Mouse (Mus musculus) megakaryocyte, adult 5-6 weeks (primary cell): ENCODE measurements around the gene Aanat. TPM values are rescaled to one million over a fixed set of nuclear protein-coding genes. Genes with fewer than 3 reads are reported as not detected.

Experiments
- ATAC-seq: 2 replicates; pipeline ENCODE4 v1.8.0; 2016; ENCODE audit warnings: mild to moderate bottlenecking, inconsistent platforms; ENCODE audit not compliant: poor library complexity, severe bottlenecking
- total RNA-seq, 2 experiments: library from RNA; stranded (forward) in 1 of 2; stranded (reverse) in 1 of 2; fragments of 153-499, 151-499 nt in 1 of 2; fragments of 221-1000, 200-1000 nt in 1 of 2; gene quantifications; 2 replicates each; pipeline versions ENCODE4 v1.2.3 to v1.2.4; 2015 to 2017

The Aanat gene
- total RNA-seq (2015) (not detected in 2 replicates), total RNA-seq (2017) (not detected in 2 replicates)

DNA sequence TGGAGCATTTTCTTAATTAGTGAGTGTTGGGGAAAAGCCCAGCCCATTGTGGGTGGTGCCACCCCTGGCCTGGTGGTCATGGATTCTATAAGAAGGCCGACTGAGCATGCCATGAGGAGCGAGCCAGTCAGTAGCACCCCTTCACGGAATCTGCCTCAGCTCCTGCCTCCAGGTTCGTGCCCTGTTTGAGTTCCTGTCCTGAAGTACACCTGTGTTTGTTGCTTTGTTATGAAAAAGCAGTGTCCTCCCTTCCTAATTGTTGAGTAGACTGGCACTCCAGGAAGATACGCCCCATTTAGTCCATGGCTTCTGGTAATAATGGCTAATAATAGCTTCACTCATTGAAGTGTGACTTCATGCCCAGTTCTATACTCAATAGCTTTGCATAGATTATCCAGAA is at the start of gene Aanat:
Aanat (plus strand) TSS at position 123 of the 400 bp plus-strand sequence.
- ATAC-seq, result no peak

DNA sequence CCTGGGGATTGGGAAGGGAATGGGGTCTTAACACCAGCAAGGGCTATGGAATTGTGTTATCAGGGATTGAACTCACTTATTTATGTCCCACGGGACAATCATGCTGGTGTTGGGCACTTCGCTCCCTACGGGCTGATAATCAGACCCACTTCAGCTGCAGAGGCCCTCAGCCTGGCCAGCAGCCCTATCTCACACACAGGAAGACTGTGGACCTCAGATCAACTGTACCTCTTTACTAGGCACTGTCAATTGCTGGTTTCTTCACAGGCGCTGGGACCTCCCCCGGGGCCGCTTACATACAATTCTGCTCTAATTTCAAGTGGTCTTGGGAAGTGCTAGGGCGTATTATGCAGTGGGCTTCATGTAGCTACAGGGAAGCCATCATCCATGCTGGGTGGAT is 49.5 kb upstream of the Aanat start:
- no peak for ATAC-seq

DNA sequence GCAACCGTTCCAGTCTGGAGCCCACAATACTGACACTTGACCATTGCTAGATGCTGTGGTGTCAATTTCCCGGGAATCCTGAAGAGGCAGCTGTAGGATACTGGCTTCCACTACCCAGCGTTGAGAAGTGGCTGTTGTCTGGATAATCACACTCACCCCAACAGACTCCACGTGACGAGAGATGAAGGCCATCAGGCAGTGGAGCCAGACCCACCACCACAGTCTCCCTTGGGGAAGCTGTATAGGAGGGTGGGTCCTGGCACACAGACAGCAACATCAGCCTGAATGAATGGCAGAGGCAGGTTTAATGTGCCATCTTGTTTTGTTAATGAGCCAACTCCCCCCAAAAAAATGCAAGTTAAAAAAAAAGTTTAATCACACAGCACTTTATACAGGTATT is 48.8 kb upstream of the Aanat start:
- ATAC-seq, result no peak

DNA sequence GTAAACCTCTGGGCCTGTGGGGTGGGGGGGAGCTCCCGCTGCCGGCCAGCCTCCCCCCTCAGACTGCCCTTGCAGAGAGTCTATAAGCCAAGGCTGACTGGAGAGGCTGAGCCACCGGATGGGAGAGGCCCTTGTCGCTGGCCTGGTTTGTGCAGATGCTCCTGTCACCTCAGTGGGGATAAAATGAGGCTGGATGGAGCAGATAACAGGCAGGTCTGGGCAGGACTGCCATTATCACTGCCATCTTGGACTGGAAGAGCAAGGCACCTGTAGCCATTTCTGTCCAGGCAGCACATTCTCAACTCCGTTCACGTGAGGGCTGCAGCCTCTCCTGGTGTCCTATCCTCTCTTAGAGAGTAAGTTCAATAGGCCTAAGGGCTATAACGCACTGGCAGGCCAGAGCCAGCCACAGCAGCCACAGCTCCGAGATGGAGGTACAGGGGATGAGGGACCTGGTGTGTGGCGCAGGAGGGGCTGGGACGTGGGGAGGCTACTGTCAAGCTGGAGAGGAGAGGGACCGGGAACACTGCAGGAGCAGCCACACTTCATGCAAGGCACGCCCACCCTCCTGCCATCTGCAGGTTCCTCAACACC is 48.0 kb upstream of the Aanat start:
- ATAC-seq, result no peak

DNA sequence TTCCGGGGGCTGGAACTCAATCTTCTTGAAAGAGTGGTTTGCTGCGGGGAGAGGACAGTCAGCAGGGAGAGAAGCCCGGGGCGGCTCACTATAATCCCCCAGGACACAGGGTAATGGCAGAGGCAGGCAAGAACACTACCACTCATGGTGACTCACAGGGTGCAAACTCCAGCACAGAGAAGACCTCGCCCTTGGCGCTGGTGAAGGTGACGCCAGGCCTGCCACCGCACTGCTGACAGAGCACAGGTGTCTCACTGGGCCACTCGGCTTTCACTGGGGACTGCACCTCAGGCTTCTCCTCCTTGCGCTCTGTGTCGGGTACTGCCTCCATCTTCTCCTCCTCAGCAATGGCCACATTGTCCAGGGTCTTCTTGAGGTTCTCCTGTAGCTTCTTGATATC is 45.0 kb upstream of the Aanat start:
- ATAC-seq, result no peak

DNA sequence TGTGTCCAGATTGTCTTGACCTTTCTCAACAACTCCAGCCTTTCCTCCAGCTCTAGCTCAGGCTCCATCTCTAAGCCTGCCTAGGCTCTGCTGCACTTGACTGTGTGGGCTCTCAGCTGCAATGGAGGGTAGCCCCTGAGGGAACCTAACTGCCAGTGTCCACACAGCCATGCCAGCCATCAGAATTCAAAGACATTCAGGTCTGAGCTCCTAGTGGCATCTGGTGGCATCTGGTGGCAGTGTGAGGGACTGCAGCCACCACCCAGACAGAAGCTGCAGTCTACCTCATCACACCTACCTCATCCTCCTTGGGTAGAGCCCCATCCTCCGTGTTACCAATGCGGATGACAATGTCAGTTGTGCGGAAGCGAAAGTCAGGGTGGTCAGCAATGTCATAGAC is 43.1 kb upstream of the Aanat start:
- peak; percentile 54 for ATAC-seq

DNA sequence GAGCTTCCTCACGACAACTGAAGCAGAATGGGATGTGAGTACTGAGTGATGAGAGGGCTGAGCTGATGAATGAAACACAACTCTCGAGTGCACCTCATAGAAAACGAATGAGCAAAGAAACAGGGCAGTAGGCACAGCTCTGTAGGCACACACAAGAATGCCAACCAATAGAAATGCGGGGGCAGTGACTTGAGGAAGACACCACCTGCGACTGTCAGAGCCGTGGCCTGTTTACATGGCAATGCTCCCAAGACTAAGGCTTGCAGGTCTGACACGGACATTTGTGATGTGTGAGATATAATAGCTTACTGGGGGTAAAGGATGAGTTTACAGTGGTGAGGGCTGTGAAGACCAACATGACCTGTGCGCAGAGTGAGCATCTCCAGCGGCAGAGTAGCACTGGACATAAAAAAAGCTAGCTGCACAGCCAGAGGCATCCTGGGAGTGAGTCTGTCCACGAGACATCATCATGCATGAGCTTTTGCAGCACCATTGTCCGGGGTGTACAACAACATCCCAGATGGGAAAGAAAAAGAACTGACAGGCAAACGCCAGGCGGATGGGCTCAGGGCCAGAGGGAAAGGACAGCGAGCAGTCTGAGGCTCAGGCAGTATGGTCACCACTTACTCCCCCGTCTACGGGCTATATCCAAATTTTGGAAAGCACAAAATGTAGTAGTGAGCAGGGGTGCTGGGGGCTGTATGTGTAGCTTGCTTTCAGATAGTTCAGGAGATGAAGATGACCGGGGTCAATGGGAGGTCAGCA is 38.8 kb upstream of the Aanat start:
- no peak for ATAC-seq

DNA sequence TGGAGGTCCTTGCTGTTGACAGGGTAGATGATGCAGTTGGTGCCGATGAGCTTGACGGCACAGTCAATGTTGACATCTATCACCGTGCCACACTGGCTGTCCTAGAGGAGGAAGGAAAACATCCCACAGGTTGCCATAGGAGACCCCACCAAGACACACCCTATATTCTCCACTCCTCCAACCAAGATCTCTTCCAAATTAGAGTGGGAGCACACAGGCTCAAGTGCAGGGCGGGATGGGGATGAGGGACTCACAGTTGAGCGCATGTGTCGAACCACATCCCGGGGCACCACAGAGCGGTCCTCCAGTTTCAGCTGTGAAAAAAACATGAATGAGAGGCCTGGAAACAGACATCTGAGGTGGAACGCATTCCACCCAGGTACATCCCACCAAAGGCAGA is 37.5 kb upstream of the Aanat start:
- ATAC-seq, result no peak

DNA sequence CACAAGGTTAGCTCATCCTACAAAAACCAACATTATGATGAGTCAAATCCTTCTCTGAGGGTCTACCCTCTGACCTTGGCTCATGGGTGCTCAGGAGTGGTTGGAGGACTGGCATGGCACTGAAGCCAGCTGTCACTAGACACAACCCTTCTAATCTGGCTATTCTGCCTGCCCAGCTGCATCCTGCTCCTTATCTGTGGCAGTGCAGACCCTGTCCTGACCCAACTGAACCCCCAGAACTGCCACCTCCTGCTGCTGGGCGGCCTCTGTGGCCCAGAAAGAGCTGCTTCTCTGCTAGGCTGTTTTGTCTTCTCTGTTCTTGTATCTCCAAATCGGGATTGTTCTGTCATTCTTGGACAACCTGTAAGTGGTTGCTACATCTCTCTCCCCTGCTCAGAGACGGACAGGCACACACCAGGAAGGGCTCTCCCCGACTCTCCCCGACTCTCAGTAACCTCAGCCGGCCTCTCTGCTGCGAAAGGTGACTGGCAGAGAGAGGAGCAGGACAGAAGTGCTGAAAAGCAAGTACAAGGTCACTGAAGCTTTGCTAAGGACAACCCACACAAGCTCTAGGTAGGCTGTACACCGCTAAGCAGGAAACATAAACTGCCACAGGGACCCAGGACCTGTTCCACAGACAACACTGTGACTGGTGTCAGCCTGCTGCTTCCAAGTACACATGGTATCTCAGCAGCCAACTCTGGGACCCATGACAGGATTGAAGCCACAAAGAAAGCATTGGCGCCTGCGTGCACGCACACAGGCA is 36.8 kb upstream of the Aanat start:
- ATAC-seq, result no peak

DNA sequence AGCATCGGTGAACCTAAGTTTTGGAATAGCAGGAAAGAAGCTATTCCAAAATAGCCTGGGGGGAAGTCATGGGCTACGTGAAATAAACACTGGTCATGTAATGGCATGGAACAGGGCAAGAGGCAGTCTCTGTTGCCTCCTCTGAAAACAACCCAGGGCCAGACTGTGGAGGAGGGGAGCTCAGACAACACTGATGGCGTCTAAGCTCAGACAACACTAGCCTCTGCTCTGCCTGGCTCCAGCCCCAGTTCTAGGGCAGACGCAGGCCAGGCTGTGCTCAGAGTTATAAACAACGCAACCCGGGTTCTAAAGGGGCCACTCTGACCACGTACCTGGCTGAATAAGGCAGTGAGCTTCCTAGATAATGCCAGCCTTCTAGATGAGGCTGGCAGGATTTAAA is 35.5 kb upstream of the Aanat start:
- no peak for ATAC-seq

DNA sequence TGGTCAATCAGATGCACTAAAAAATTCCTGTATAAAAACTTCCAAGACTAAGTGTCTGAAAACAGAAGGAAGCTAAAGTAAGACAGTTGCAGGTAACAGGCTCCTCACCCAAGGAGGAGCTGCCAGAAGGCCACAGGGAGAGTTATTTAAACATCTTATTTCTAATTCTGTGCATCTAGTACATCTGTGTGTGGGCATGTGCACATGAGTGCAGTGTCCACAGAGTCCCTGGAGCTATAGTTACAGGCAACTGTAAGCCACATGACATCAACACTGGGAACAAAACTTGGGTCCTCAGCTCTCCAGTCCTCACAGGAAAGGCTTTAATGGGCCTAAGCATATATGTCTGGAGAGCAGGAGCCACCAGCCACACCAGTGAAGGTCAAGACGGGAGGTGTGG is 34.0 kb upstream of the Aanat start:
- no peak for ATAC-seq

DNA sequence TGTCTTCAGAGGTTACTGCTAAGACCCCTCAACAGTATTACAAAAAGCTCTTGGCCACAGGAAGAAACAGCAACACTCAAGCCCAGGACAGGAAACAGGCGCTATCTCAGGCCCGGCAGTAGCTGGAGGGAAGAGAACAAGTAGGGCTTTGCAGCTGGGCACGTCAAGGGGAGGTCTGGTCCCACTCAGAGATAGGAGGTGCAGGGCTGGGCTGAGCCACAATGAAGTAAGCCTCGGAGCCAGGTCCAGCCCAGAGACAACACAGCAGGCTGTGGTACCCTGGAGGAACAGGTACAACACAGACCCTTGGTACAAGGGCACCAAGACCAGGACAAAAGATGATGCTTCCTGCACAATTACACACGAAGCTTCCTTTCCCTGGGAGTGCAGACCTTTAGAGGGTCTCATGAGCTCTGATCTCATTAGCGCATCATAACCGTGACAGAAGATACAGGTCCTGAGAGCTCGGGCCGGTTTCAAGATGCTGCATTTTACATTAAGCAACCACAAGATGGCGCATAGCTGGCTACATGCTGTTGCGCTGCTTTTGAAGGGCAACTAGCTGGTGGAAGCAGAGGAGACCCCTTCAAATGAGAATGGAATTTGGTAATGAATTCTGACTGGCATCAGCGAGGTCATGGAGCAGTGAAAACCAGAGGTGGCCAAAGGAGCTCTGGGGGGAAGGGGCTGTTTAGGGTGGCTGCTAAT is 31.9 kb upstream of the Aanat start:
- ATAC-seq, result peak; percentile 72

DNA sequence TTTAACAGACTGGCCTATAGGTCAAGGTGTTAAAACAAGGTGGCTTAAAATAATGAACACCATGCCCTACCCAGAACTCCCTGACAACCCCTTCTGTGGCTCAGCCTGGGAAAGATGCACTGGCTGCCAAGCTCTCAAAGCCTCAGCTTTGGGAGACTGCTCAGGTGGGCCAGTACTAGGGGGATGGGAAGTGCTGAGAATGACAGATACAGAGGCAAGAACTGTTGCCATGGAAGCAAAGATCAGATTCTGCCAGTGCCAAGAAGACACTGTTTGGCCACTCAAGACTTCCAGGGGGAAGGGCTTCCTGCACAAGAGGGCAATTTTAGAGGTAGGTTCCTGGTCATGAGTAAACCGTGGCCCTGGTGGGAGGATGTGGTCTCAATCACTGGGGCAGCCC is 30.7 kb upstream of the Aanat start:
- no peak for ATAC-seq

DNA sequence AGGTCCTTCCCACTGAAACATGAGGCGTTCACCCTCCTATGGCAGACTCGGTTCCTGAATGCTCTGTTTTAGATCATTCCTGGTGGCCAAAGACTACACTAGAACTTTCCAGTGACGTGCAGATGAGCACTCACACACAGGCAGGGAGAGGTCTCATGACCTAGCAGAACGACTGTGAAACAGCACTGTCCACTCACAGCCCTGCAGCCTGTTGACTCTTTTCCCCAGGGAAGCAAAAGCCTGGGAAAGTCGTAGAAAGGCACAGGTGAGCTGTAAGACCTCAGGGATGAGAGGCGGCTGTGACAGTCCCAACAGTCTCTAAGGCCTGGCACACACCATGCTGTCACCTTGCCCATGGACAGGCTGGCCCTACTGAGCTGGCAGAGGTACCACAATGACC is 29.9 kb upstream of the Aanat start:
- ATAC-seq, result no peak

DNA sequence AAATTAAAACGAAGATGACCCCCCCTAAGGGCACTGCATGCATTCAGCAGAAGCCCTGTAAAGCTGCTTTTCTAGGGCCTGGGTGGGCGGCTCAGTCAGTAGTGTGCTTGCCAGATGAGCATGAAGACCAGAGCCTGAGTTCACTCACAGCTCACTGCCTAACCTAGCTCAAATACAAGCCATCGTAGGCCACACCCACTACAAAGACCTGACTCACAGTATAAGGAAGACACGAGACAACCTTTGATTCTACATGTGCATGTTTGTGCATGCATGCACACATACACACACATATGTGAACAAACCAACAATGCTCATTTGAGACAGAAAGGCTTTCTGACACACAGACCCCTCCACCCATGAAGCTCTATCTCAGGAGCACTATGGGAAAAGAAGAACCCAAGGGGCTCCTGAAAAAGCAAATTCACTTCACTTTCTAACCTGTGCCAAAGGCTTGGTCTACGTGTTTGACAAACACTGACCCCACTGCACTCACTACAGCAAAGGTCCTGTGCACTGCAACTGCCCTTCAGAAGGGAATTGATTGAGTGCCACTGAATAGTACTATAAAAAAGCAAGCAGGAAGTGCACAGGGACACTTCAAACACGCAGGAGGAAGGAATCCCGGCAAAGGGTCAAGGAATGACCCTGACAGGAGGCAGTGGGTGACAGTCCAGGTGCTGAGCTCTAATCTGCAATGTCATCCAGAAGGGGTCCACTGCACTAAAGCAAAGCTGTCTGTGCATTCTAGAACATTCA is 20.8 kb upstream of the Aanat start:
- no peak for ATAC-seq

DNA sequence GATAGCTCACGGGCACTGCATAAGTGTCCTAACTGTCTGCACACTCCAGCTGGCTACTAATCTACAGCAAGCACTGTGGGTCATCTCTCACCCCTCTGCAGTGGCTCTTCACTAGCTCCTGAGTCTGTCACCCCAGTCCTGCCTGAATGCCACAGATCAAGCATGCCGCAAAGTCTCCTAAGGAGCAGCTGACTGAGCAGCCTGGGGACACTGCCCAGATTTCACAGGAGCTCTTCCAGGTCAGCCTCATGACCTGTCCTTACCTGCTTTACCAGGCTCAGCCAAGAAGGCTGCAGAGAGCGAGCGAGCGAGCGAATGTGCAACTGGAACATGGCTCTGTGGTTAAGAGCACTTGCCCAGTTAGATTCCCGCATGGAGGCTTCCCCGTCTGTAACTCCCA is 18.7 kb upstream of the Aanat start:
- ATAC-seq, result no peak

DNA sequence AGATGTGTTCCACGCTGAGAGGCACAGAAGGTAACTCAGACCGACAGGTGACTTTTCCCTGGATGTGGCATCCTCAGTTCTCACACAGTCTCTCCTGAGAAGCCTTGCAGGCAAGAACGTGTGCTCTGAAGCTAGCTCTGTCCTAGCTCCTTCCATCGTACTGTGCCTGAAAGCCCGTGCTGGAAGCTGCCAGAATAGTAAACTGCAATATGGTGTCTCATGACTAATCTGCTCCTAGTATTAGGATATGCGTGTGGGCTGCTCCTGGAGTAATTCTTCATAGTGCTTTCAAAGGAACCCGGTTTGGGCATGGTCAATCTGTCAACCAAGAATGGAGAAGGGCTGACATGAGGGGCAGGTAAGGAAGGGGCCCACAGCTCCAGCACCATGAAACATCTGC is 15.4 kb upstream of the Aanat start:
- no peak for ATAC-seq

DNA sequence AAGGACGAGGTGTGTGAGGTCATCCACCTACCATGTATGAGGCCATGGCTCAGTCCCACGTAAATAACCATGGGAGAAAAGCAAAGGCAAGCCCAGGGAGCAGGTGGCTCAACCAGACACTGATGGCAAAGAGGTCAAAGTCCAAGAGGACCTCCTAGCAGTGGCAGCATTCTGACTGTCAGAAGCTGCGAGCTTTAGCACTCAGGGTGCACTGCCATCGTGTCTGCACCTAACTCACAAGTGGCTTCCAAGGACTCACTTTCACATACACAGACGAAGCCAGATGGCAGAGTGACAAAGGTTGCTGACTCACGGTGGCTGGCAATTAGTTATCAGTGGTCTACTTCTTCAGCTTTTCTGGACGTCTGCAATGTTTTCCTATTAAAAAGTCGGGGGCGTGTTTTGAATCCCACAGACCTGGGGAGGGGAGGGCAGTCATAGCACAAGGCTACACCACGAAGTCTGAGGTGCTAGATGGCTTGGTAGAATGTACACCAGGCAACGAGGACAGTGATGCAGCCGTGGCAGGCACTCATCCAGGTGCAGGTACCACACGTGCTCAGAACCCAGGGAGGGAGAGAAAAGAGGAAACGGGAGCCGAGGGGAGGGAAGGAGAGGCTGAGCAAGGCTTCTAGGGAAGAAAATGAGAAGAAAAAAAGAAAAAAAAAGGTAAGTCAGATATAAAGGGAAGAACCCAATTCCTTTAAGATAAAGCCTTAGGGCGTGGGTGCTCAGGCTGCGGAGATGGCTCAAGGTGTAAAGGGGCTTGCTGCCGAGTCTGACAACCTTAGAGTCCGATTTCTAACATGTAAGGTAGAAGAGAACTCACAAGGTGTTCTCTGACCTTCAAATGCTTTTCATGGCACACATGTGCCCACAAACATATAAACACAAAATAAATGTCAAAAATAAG is 14.2 kb upstream of the Aanat start:
- ATAC-seq, result no peak

DNA sequence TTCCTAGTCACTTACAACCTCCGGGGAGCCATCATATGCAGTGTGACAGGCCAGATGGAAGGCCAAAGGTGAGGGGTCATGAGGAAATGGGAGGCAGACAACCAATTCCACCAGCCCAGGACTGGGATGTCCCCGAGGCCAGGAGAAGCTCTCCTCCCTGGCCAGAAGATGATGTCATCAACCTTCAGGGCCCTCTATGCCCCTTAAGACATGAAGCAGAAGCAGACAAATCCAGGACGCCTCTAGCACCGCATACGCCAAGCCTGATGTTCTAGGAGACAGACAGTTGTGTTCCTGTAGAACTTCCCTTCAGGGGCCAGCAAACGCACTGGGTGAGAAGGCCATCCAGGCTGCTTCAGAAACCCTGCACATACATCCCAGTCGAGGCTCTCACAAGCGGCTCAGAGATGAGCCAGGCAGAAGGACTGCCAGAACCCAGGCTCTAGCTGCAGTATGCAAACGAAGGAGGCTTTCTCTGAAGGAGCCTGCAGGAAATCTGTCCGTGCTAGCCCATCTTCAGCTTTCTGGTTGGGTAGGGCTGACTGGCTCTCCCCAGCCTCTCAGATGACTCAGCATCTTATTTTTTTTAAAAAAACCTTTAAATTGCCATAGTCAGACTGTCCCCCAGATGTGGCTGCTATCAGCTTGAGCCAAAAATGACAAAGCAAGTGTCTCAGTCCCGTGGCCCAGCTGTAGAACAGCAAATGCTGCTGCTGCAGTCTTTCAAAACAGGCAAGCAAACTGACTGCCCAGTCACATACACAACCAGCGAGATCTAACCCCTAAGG is 13.3 kb upstream of the Aanat start:
- no peak for ATAC-seq
